Mouse (Mus musculus): ENCODE results near the gene Zfp932.
"Not testable (repeated sequence)": the region's sequence is repeated elsewhere in the genome, so short reads cannot be mapped to it uniquely, and the experiment has no call there.

Zfp932 gene

GRCm38 (mm10) chr5:109996026-109996937 is at the start of gene Zfp932:
Zfp932 (plus strand) TSS chr5:109996521.
- DNase-seq = peak; percentile 94

GRCm38 (mm10) chr5:109950281-109950680 is 46.0 kb upstream of the Zfp932 start:
- no peak for DNase-seq

GRCm38 (mm10) chr5:109980743-109981142 is 15.6 kb upstream of the Zfp932 start:
- not testable (repeated sequence) for DNase-seq

GRCm38 (mm10) chr5:109995461-109995860 is 860 bp upstream of the Zfp932 start:
- not testable (repeated sequence) for DNase-seq

- not testable (repeated sequence) for DNase-seq
Observed at GRCm38 (mm10) chr5:110015775-110016174, 19.5 kb downstream of the Zfp932 start.

- DNase-seq = no peak
Observed at GRCm38 (mm10) chr5:110023273-110023672, 27.0 kb downstream of the Zfp932 start.

- DNase-seq = peak; percentile 64
Observed at GRCm38 (mm10) chr5:110023694-110024427, 27.5 kb downstream of the Zfp932 start.

GRCm38 (mm10) chr5:110057637-110058408 is 61.5 kb downstream of the Zfp932 start:
- DNase-seq = peak; percentile 94
